Mouse (Mus musculus) mouse embryonic stem cell (cell line): ENCODE measurements around the gene Gabpb1.

Experiments used
- in situ Hi-C, 2 experiments: fragments of 300-500 bp; cut with MboI; formaldehyde crosslinking; loops; 1 replicate in 1 of 2; 3 replicates in 1 of 2; pipeline ENCODE4 v1.14.3; 2019 to 2020; ENCODE audit warnings: low sequenced_read_pairs in 2 of 2, low pct_unique_long_range_greater_than_20kb in 1 of 2, mixed read lengths in 1 of 2; ENCODE audit not compliant: unreplicated experiment in 1 of 2

Gabpb1 gene

DNA sequence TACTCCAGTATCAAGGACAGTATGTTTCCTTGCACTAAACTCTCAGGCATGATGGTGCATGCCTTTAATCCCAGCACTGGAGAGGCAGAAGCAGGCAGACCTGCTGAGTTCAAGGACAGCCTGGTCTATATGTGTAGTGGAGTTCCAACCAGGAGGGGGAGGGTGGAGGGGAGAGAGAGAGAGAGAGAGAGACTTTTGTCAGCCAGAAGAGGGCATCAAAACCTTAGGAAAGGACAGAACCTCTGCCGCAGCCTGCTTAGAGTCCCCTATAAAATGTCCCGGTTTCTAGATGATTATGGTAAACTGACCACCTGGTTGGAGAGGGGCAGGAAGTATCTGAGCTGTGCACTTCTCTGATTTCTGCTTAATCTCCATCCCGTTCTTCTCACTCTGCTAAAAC lies 77.1 kb downstream of the Gabpb1 start:
- in situ Hi-C loops: loop anchor here (5.0 to 25.0 kb wide), 5 partner anchors 43 to 413 kb away; partner anchors contain the start of genes Ap4e1 (in 2 of the 2) and Usp50 (in 1 of the 2)

- in situ Hi-C loops: loop anchor here (5.0 to 25.0 kb wide), 5 partner anchors 44 to 414 kb away; partner anchors contain the start of genes Ap4e1 (in 2 of the 2) and Usp50 (in 1 of the 2)
Measured at GRCm38 (mm10) chr2:126598359-126598758, 77.8 kb downstream of the Gabpb1 start.

- in situ Hi-C loops: loop anchor here (5.0 to 25.0 kb wide), 5 partner anchors 45 to 415 kb away; partner anchors contain the start of genes Ap4e1 (in 2 of the 2) and Usp50 (in 1 of the 2)
Measured at GRCm38 (mm10) chr2:126597279-126598241, 78.6 kb downstream of the Gabpb1 start.

DNA sequence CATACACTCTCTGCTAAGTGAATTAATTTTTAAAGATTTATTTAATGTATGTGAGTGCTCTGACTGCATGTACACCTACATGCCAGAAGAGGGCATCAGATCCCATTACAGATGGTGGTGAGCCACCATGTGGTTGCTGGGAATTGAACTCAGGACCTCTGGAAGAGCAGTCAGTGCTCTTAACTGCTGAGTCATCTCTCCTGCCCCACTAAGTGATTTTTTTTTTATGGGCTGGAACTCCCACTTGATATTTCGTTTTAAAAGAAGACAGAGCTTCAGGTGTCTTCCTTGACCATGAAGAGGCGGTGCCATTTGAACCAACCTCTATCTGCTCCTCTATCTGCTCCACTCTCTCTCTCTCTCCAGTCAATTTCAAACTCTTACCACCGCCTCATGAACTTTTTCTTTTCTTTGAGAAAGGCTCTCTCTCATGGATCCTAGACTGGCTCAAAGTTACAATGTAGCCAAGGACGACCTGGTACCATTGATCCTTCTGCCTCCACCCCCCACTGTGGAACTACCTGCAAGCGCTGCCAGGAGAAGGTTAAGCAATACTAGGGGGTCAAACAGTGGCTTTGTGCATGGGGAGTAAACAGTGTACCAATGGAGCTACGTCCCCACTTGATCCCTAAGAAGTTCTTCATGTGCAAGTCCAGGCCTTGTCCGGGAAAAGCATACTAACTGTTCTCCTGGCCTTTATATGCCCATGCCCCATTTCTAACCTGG lies 79.6 kb downstream of the Gabpb1 start:
- in situ Hi-C loops: loop anchor here (5.0 to 25.0 kb wide), 5 partner anchors 46 to 416 kb away; partner anchors contain the start of genes Ap4e1 (in 2 of the 2) and Usp50 (in 1 of the 2)

- in situ Hi-C loops: loop anchor here (10.0 to 25.0 kb wide), 4 partner anchors 51 to 418 kb away; partner anchors contain the start of genes Ap4e1 (in 2 of the 2) and Usp50 (in 1 of the 2)
Measured at GRCm38 (mm10) chr2:126593831-126594610, 82.1 kb downstream of the Gabpb1 start.

DNA sequence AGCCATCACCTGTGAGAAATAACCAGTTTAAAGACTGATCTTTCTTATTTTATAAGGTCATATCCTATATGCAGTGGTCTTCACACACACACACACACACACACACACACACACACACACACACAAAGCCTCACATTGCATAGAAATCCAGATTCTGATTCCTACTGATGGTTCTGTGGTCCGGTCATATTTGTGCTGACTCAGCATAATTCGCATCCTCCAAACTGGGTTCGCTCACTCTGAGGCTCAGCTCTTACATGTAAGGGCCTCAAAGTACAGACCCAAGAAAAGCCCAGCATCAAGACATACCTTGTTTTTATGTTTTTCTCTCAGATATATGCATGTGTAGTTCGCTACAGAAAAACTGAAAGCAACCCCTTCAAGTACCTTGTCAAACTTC lies 84.8 kb downstream of the Gabpb1 start:
- in situ Hi-C loops: loop anchor here (10.0 to 25.0 kb wide), 4 partner anchors 53 to 421 kb away; partner anchors contain the start of genes Ap4e1 (in 2 of the 2) and Usp50 (in 1 of the 2)

DNA sequence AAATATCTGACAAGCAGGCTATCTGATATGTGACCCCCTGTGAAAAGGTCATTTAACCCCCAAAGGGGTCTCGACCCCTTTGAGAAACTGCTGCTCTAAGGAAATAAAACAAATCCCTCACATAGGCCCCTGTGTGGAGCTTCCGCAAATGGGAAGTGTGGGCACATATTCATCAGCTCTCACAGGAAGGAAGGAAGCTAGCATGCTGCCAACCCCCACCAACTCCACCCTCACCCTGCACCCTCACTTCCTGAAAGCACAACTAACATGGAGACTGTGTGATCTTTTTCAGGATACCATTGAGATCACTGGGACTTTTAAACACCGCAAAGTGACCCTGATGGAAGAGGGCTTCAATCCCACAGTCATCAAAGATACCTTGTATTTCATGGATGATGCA lies 88.7 kb downstream of the Gabpb1 start:
- in situ Hi-C loops: loop anchor here in 1 of 2 experiments (25.0 kb wide), 1 partner anchor 425 kb away; the partner anchor contains the start of gene Ap4e1

DNA sequence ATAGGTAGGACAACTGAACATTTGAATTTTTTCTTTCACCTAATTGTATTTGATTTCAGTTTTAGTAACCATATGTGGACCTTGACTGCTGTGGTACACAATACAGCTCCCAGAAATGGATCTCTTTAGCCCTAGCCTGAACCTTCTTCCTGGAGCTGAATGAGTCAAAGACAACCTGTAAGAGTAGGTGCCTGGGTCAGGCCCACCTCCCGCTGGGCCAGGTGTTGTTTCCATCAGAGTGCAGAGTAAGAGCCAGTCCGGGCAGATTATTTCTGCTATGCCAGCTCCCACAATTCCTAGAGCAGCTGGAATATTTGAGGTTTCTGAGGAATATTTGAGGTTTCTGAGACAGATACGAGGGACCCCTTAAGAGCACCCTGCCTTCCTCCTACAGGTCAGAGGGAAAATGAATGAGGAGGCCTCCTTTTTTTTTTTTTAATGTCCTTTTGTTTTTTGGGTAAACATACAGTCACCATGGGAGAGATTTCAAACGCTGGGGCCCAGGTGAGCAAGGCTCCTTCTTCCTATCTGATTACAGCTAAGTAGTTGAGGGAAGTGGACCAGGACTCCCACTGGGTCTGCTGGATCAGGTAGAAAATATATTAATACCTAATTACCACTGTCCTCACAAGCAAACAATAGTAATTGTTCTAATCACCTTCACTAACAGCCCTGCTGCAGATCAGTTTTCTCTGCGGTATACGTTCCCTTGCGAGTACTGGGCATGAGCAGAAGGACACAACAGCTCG lies 91.3 kb downstream of the Gabpb1 start:
- in situ Hi-C loops: loop anchor here in 1 of 2 experiments (25.0 kb wide), 1 partner anchor 428 kb away; the partner anchor contains the start of gene Ap4e1

GRCm38 (mm10) chr2:126583960-126584359 lies 92.2 kb downstream of the Gabpb1 start:
- in situ Hi-C loops: loop anchor here in 1 of 2 experiments (25.0 kb wide), 1 partner anchor 428 kb away; the partner anchor contains the start of gene Ap4e1

GRCm38 (mm10) chr2:126579282-126579681 lies 96.9 kb downstream of the Gabpb1 start:
- in situ Hi-C loops: loop anchor here in 1 of 2 experiments (25.0 kb wide), 1 partner anchor 433 kb away; the partner anchor contains the start of gene Ap4e1
